Mouse (Mus musculus): ENCODE results near the gene Rps11. TPM values are rescaled to one million over a fixed set of nuclear protein-coding genes. Genes with fewer than 3 reads are reported as not detected.

The Rps11 gene
- polyA plus RNA-seq, 1 experiment from 2014 or later, result 1,843 TPM

DNA sequence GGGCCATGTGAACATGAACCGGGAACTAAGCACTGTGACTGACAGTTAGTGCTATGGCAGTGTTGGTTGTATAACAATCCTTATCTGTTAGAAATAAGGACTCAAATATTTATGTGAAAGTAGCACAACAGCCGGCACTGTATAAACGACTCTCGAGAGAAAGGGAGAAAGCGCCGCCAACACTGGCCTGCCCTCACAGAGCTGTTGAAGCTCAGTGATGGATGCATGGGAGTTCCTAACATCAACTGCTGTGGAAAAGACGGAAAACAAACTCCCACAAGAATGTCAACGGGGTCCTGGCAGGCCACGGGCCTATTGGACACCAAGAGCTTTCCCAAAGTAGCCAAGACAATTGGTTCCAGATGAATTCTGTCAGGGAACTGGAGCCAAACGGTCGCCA lies 27.1 kb upstream of the Rps11 start:
- Histone ChIP-seq H3K4me3 (no peak overlapping the region), H3K9me3 (no peaks in the 10 kb centered on the region), H3K36me3 (replicated peaks) (peaks cover 20% of the 10 kb centered on the region), H3K4me1 (peaks cover 45% of the 10 kb centered on the region), H3K27ac (peak overlapping the region; percentile 52; the same call in 1 of the 2 replicates), H3K27me3 (ENCODE audit: poor library complexity, severe bottlenecking) (no peaks in the 10 kb centered on the region)
- DNase-seq (ENCODE audit: extremely low spot score, low spot score), result no peak
- 72% methylated on average over 11 of the region's 11 CpGs for WGBS

- Histone ChIP-seq H3K4me1 (peaks cover 43% of the 10 kb centered on the region), H3K9me3 (no peaks in the 10 kb centered on the region), H3K27me3 (ENCODE audit: poor library complexity, severe bottlenecking) (no peaks in the 10 kb centered on the region), H3K27ac (peak overlapping the region; percentile 52; the same call in 1 of the 2 replicates), H3K36me3 (replicated peaks) (peaks cover 30% of the 10 kb centered on the region), H3K4me3 (no peak overlapping the region)
- DNase-seq (ENCODE audit: extremely low spot score, low spot score), result no peak
- 71% methylated on average over 4 of the region's 4 CpGs for WGBS
Observed at GRCm38 (mm10) chr7:45150321-45150720, 26.1 kb upstream of the Rps11 start.

- peak overlapping the region; percentile 63 for H3K27ac ChIP-seq
- 46% methylated on average over 6 of the region's 6 CpGs for WGBS
- H3K36me3 ChIP-seq (replicated peaks), result peaks cover 37% of the 10 kb centered on the region
Observed at GRCm38 (mm10) chr7:45149545-45149944, 25.3 kb upstream of the Rps11 start.

DNA sequence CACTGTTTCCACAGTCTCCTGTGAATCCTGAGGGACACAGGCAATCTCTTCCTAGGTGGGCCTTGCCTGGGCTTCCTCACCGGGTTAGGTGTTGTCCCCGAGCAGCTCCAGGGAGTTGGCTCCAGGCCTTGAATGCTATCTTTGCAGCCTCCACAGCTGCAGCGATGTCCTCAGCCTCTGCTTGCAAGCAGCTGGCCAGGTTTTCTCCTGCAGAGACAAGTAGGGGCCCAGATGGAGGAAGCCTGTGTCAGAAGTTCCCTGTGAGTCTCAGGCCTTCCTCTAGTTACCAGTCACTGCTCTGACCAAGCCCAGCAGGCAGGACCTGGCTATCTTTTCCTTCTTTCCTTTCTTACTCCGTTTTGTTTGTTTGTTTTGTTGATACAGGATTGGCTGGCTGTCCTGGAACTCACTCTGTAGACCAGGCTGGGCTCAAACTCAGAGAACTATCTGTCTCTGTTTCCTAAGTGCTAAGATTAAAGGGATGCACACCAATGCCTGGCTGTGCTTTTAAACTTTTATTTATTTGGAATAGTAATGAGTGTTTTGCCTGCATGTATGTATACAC lies 24.4 kb upstream of the Rps11 start:
- Histone ChIP-seq H3K36me3 (replicated peaks) (peaks cover 47% of the 10 kb centered on the region), H3K4me3 (no peak overlapping the region), H3K27me3 (ENCODE audit: poor library complexity, severe bottlenecking) (no peaks in the 10 kb centered on the region), H3K4me1 (peaks cover 32% of the 10 kb centered on the region), H3K9me3 (no peaks in the 10 kb centered on the region), H3K27ac (no peak overlapping the region)
- no peak for DNase-seq (ENCODE audit: extremely low spot score, low spot score)
- WGBS, result 68% methylated on average over 4 of the region's 4 CpGs

More at GRCm38 (mm10) chr7:45149545-45149944, 25.3 kb upstream of the Rps11 start:
- Histone ChIP-seq H3K4me3 (no peak overlapping the region), H3K9me3 (no peaks in the 10 kb centered on the region), H3K4me1 (peaks cover 35% of the 10 kb centered on the region), H3K27me3 (ENCODE audit: poor library complexity, severe bottlenecking) (no peaks in the 10 kb centered on the region)
- no peak for DNase-seq (ENCODE audit: extremely low spot score, low spot score)

- Histone ChIP-seq H3K9me3 (no peaks in the 10 kb centered on the region), H3K36me3 (replicated peaks) (peaks cover 53% of the 10 kb centered on the region), H3K4me3 (no peak overlapping the region), H3K4me1 (peaks cover 27% of the 10 kb centered on the region), H3K27ac (no peak overlapping the region), H3K27me3 (ENCODE audit: poor library complexity, severe bottlenecking) (no peaks in the 10 kb centered on the region)
- DNase-seq (ENCODE audit: extremely low spot score, low spot score), result no peak
- WGBS, result 93% methylated on average over 11 of the region's 11 CpGs
Observed at GRCm38 (mm10) chr7:45147899-45148298, 23.7 kb upstream of the Rps11 start.

DNA sequence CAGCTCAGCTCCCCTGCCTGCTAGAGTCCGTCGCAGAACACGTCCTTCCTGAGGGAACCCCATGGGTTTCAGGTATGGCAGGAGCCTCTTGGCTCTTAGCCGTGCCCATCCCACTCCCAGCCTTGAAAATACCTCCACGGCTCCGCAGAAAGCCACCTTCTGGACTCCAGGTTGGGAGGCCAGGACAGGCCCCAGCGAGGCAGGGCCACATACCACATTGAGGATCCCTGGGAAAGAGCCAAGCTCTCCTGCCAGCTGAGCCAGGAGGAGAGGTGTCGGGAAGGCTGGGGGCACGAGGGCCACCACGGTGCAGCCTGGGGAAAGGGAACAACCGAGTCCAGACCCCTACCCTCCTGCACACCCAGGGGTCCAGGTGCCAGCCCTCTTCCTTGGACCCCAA lies 23.0 kb upstream of the Rps11 start:
- H3K27ac ChIP-seq, result no peak overlapping the region
- 90% methylated on average over 11 of the region's 11 CpGs for WGBS
- peaks cover 27% of the 10 kb centered on the region for H3K4me1 ChIP-seq
- no peak overlapping the region for H3K4me3 ChIP-seq
- H3K27me3 ChIP-seq (ENCODE audit: poor library complexity, severe bottlenecking), result no peaks in the 10 kb centered on the region
- DNase-seq (ENCODE audit: extremely low spot score, low spot score), result no peak
- no peaks in the 10 kb centered on the region for H3K9me3 ChIP-seq
- H3K36me3 ChIP-seq (replicated peaks), result peaks cover 60% of the 10 kb centered on the region

- H3K27me3 ChIP-seq (ENCODE audit: poor library complexity, severe bottlenecking), result no peaks in the 10 kb centered on the region
- peaks cover 14% of the 10 kb centered on the region for H3K4me1 ChIP-seq
- H3K36me3 ChIP-seq (replicated peaks), result peaks cover 71% of the 10 kb centered on the region
- 97% methylated on average over 8 of the region's 8 CpGs for WGBS
- DNase-seq (ENCODE audit: extremely low spot score, low spot score), result no peak
- H3K4me3 ChIP-seq, result no peak overlapping the region
- H3K9me3 ChIP-seq, result no peaks in the 10 kb centered on the region
- 0 out of 2 replicates have a peak overlapping the region, but pooled peaks have one; percentile 20 for H3K27ac ChIP-seq
Observed at GRCm38 (mm10) chr7:45145460-45145859, 21.2 kb upstream of the Rps11 start.

DNA sequence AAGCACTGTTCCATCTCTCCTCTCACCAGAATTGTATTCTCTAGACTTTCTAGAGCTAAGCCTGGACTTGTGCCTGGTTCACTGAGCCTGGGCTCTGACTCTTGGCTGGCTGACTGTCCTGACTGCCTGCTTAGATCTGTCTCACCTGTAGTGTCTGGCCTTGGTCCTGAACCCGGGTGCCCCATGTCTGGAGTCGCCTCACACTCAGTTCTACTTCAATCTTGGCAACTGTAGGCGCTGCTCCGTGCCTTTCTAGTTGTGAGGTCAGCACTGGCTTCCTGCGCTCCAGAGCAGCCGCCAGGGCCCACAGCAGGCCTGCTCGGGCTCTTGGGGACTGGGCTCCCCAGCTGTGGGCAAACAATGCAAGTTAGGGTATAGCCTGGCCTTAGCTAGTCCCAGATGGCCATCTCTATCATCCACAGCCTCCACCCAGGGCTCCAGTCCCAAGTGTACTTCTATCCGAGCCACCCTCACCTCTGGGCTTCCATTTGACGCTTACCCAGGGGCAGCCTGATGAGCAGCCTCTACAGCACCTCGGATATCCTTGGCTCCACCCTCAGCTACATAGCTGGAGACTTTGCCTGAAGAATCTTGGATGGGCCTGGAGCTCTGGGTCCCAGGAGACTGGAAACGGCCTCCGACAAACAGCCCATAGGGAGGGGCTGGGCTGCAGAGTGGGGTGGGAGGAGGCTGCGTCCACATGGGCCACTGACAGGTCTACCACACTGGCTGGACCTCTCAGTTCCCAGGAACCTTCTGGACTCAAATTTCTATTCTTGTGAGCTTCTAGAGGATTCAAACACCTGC lies 20.3 kb upstream of the Rps11 start:
- Histone ChIP-seq H3K27me3 (ENCODE audit: poor library complexity, severe bottlenecking) (no peaks in the 10 kb centered on the region), H3K36me3 (replicated peaks) (peaks cover 71% of the 10 kb centered on the region), H3K9me3 (no peaks in the 10 kb centered on the region), H3K4me3 (no peak overlapping the region), H3K4me1 (peaks cover 5% of the 10 kb centered on the region), H3K27ac (no peak overlapping the region)
- 91% methylated on average over 13 of the region's 13 CpGs for WGBS
- DNase-seq (ENCODE audit: extremely low spot score, low spot score), result no peak

- H3K9me3 ChIP-seq, result no peaks in the 10 kb centered on the region
- WGBS, result 88% methylated on average over 5 of the region's 5 CpGs
- no peak for DNase-seq (ENCODE audit: extremely low spot score, low spot score)
- H3K27ac ChIP-seq, result no peak overlapping the region
- H3K4me3 ChIP-seq, result no peak overlapping the region
- H3K4me1 ChIP-seq, result no peaks in the 10 kb centered on the region
- H3K27me3 ChIP-seq (ENCODE audit: poor library complexity, severe bottlenecking), result peaks cover 10% of the 10 kb centered on the region
- peaks cover 56% of the 10 kb centered on the region for H3K36me3 ChIP-seq (replicated peaks)
Observed at GRCm38 (mm10) chr7:45141914-45142313, 17.7 kb upstream of the Rps11 start.

DNA sequence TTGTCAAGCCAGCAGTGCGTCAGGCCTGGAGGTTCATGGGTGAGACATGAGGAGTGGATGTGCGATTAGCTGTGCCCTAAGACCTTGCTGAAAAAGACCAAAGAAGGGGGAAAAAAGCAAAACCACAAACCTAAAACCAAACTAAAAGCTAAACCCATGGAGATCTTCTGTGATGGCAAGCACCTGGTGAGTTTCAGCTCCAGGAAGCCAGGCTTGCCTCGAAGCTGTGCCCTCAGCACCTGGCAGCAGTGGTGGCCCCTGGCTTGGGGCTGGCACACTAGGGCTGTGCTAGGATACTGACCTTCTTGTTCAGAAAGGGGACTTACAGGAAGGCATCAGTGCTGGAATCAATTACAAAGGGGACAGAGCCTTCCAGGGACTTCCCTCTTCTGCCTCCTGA lies 17.1 kb upstream of the Rps11 start:
- WGBS, result 89% methylated on average over 3 of the region's 3 CpGs
- no peaks in the 10 kb centered on the region for H3K9me3 ChIP-seq
- peaks cover 52% of the 10 kb centered on the region for H3K36me3 ChIP-seq (replicated peaks)
- H3K27ac ChIP-seq, result no peak overlapping the region
- no peak for DNase-seq (ENCODE audit: extremely low spot score, low spot score)
- peaks cover 3% of the 10 kb centered on the region for H3K4me1 ChIP-seq
- no peak overlapping the region for H3K4me3 ChIP-seq
- H3K27me3 ChIP-seq (ENCODE audit: poor library complexity, severe bottlenecking), result peaks cover 15% of the 10 kb centered on the region

- Histone ChIP-seq H3K4me1 (peaks cover 13% of the 10 kb centered on the region), H3K27ac (no peak overlapping the region), H3K27me3 (ENCODE audit: poor library complexity, severe bottlenecking) (peaks cover 26% of the 10 kb centered on the region), H3K36me3 (replicated peaks) (peaks cover 40% of the 10 kb centered on the region), H3K4me3 (no peak overlapping the region), H3K9me3 (no peaks in the 10 kb centered on the region)
- DNase-seq (ENCODE audit: extremely low spot score, low spot score), result no peak
- 81% methylated on average over 8 of the region's 8 CpGs for WGBS
Observed at GRCm38 (mm10) chr7:45139904-45140723, 15.9 kb upstream of the Rps11 start.

DNA sequence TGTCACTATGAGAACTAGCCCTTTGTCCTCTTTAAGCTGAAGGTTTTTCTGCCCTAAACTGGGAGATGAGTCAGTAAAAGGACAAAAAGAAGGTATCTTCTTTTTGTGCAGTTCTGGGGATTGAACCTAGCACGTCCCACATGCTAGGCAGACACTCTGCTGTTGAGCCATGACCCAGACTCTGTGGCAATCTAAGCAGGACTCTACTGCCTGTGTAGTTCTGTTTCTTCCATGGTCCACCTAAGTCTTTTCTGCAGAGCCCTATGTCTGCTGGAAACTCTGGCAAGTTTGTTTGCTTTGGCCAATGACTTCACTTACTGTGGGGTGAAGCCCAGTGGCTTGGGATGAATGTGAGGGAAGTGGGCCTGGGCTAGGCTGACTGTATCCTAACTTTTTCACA lies 14.2 kb upstream of the Rps11 start:
- H3K27ac ChIP-seq, result 0 out of 2 replicates have a peak overlapping the region, but pooled peaks have one; percentile 20
- H3K4me1 ChIP-seq, result peaks cover 28% of the 10 kb centered on the region
- H3K36me3 ChIP-seq (replicated peaks), result peaks cover 22% of the 10 kb centered on the region
- WGBS, result 81% methylated on average over 1 of the region's 1 CpGs
- no peak overlapping the region for H3K4me3 ChIP-seq
- H3K27me3 ChIP-seq (ENCODE audit: poor library complexity, severe bottlenecking), result peaks cover 39% of the 10 kb centered on the region
- DNase-seq (ENCODE audit: extremely low spot score, low spot score), result no peak
- no peaks in the 10 kb centered on the region for H3K9me3 ChIP-seq
